Mouse (Mus musculus) embryonic facial prominence, embryonic 13.5 days (tissue): ENCODE measurements around the gene Plscr2. TPM values are rescaled to one million over a fixed set of nuclear protein-coding genes. Genes with fewer than 3 reads are reported as not detected.

ENCODE experiments used
- ATAC-seq: fragments of 200-750 bp; cut with Nextera tagmentation; 2 replicates; pipeline ENCODE4 v1.8.0; 2017; ENCODE audit warnings: low read depth; ENCODE audit not compliant: insufficient number of reproducible peaks, insufficient read depth, low FRiP score, low TSS enrichment
- H3K27ac ChIP-seq: fragments of 300-500 bp; sonication (generic); 2 replicates; pipeline ENCODE4 v1.5.1; 2015; ENCODE audit warnings: moderate library complexity, mild to moderate bottlenecking, inconsistent platforms
- H3K27me3 ChIP-seq: fragments of 300-500 bp; sonication (generic); 2 replicates; pipeline ENCODE4 v1.6.1; 2015; ENCODE audit warnings: mild to moderate bottlenecking, inconsistent platforms
- H3K36me3 ChIP-seq: fragments of 300-500 bp; sonication (generic); 2 replicates; pipeline ENCODE4 v1.6.1; 2015; ENCODE audit warnings: mild to moderate bottlenecking, inconsistent platforms
- H3K4me1 ChIP-seq: fragments of 300-500 bp; sonication (generic); 2 replicates; pipeline ENCODE4 v1.6.1; 2015; ENCODE audit warnings: inconsistent platforms
- H3K4me2 ChIP-seq: fragments of 300-500 bp; sonication (generic); 2 replicates; pipeline ENCODE4 v1.6.1; 2015; ENCODE audit warnings: moderate library complexity, mild to moderate bottlenecking, inconsistent platforms
- H3K4me3 ChIP-seq: fragments of 300-500 bp; sonication (generic); 2 replicates; pipeline ENCODE4 v1.5.1; 2015; ENCODE audit warnings: mild to moderate bottlenecking, inconsistent platforms
- H3K9ac ChIP-seq: fragments of 300-500 bp; sonication (generic); 2 replicates; pipeline ENCODE4 v1.6.1; 2015; ENCODE audit warnings: mild to moderate bottlenecking, inconsistent platforms
- H3K9me3 ChIP-seq: fragments of 300-500 bp; sonication (generic); 2 replicates; pipeline ENCODE4 v1.6.1; 2016; ENCODE audit warnings: inconsistent platforms
- WGBS: fragments of 180-500 bp; shearing (Covaris S2); methylation state at CpG from one replicate; pipeline ENCODE4 v1.1.7; 2015; ENCODE audit warnings: mixed read lengths; 5-methylcytosine and 5-hydroxymethylcytosine counted together
- polyA plus RNA-seq: library from polyadenylated mRNA; unstranded; fragments of >200 nt; fragmentation: Nextera tagmentation; extraction: Ambion mirVana; gene quantifications from 2 replicates; pipeline ENCODE4 v1.2.1, GENCODE M21; 2015

Gene Plscr2
- 1.2 and 1.3 TPM in 2 replicates for polyA plus RNA-seq

GRCm38 (mm10) chr9:92275486-92276207 is at the start of gene Plscr2:
Plscr2 (plus strand) TSS chr9:92275602.
- Histone ChIP-seq H3K9me3 (no peaks in the 10 kb centered on the region), H3K4me3 (no peak within 1 kb of the TSS), H3K4me1 (peaks cover 10% of the 10 kb centered on the region; the same call in 1 of the 2 replicates), H3K27me3 (no peaks in the 10 kb centered on the region), H3K9ac (no peak within 1 kb of the TSS), H3K36me3 (peaks cover 3% of the 10 kb centered on the region), H3K4me2 (0 out of 2 replicates have a peak within 1 kb of the TSS, but pooled peaks have one; percentile 5), H3K27ac (0 out of 2 replicates have a peak within 1 kb of the TSS, but pooled peaks have one; percentile 22)
- WGBS, result 59% methylated on average over 9 of the region's 9 CpGs
- ATAC-seq, result peak; percentile 48; the same call in 1 of the 2 replicates

DNA sequence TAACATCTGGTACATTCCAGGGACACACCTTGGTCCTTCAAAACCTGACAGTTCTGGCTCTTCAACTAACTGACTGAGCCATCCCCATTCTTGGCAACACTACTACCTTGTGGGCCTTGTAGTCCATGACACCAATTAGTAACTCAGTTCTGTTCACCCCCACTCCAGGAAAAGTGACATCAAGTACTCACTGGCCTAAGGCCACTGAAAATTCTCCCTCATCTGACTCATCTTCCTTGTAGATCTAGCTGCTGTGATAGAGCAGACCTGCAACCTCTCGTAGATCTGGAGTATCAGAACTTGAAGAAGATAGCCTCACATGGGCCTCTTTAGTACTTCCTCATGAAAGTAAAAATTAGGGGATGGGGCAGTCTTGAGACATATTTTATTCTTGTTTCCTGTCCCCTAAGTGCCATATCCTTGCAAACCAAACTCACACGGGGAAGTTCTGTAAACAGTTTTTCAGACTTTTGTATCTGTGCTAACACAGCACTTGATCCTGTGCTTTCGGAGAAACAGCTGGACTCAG is 49.2 kb upstream of the Plscr2 start:
- WGBS, result 78% methylated on average over 3 of the region's 3 CpGs
- ATAC-seq, result no peak
- H3K27me3 ChIP-seq, result no peaks in the 10 kb centered on the region
- no peak overlapping the region for H3K27ac ChIP-seq
- no peaks in the 10 kb centered on the region for H3K9me3 ChIP-seq
- no peaks in the 10 kb centered on the region for H3K4me1 ChIP-seq
- H3K4me3 ChIP-seq, result no peak overlapping the region
- H3K4me2 ChIP-seq, result no peak overlapping the region
- H3K9ac ChIP-seq, result no peak overlapping the region
- no peaks in the 10 kb centered on the region for H3K36me3 ChIP-seq

DNA sequence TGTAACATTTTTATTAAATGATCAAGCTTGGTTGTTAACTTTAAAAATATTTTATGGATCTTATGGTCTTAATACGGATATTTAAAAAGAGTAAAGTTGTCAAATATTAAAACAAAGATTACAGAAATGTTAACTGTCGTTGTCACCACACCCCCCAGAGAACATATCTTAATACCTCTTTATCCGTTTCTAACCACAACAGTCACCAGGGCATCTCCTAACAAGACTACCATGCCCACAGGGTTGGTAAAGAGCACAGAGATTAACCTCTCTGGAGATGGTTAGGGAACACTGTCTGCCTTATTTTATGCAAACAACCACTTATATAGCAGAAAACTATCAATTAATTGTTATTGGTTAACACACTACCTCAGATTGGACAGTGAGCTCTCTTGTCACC is 48.6 kb upstream of the Plscr2 start:
- no peaks in the 10 kb centered on the region for H3K4me1 ChIP-seq
- H3K27me3 ChIP-seq, result no peaks in the 10 kb centered on the region
- no peaks in the 10 kb centered on the region for H3K9me3 ChIP-seq
- WGBS, result 76% methylated on average over 3 of the region's 3 CpGs
- ATAC-seq, result no peak
- H3K36me3 ChIP-seq, result no peaks in the 10 kb centered on the region
- H3K27ac ChIP-seq, result no peak overlapping the region
- no peak overlapping the region for H3K9ac ChIP-seq
- no peak overlapping the region for H3K4me3 ChIP-seq
- no peak overlapping the region for H3K4me2 ChIP-seq

DNA sequence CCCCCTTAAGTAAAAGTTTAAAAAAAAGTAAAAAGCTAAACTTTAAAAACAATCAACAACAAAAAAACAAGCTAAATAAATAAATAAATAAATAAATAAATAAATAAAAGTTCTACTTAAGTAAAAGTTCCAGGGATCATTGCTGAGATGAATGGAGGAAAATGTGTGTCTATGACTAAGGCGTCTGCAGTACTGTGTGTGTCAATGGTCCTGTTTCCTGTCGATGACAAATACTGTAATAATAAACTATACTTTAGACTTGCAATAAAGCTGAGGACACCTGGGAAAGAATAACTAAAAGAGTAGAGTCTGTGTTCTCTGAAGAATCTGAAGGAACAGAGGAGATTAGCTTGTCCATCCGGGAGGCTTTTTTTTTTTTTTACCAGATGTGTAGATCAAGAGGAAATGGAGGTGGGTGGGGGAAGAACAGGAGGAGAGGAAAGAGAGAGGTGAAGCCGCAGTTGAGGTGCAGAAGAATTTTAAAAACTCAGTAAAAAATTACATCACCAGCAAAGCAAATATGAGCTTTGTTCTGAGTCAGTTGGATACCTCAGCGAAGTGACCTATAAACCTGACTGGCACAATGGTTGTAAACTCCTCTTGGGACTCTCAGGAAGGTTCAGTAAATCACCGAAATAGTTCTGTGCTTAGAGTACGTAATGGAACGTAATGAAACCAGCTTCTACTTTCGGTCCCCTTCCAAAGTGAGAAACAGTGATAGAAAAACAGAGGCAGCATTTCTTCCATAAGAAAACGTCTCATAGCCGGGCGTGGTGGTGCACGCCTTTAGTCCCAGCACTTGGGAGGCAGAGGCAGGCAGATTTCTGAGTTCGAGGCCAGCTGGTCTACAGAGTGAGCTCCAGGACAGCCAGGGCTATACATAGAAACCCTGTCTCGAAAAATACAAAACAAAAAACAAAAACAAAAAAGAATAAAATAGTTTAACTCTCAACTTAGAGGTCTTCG is 46.3 kb upstream of the Plscr2 start:
- no peak for ATAC-seq
- no peak overlapping the region for H3K27ac ChIP-seq
- no peaks in the 10 kb centered on the region for H3K27me3 ChIP-seq
- no peak overlapping the region for H3K4me2 ChIP-seq
- no peaks in the 10 kb centered on the region for H3K36me3 ChIP-seq
- H3K9ac ChIP-seq, result no peak overlapping the region
- no peaks in the 10 kb centered on the region for H3K4me1 ChIP-seq
- no peaks in the 10 kb centered on the region for H3K9me3 ChIP-seq
- no peak overlapping the region for H3K4me3 ChIP-seq
- WGBS, result 88% methylated on average over 16 of the region's 16 CpGs

DNA sequence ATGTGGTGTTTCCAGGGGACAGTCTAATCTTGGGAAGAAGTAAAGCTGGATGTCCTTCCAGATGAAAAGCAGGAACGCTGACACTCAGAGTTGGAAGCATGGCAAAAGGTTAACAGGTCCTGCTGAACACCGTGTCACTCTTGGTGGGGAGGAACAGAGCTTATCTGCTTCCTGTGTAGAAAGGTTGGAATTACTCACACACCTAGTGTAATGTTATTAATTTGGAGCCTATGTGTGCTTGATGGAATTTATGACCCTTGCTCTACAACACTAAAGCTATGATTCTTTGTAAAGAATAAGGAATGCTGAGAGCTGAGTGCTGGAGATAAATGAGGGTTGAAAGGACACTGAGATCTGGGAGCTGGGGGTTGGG is 45.6 kb upstream of the Plscr2 start:
- Histone ChIP-seq H3K4me3 (no peak overlapping the region), H3K36me3 (no peaks in the 10 kb centered on the region), H3K4me2 (no peak overlapping the region), H3K4me1 (no peaks in the 10 kb centered on the region), H3K27ac (no peak overlapping the region), H3K9ac (no peak overlapping the region), H3K9me3 (no peaks in the 10 kb centered on the region), H3K27me3 (no peaks in the 10 kb centered on the region)
- no peak for ATAC-seq
- WGBS, result 67% methylated on average over 2 of the region's 2 CpGs

- Histone ChIP-seq H3K4me2 (no peak overlapping the region), H3K27ac (no peak overlapping the region), H3K9ac (no peak overlapping the region), H3K36me3 (no peaks in the 10 kb centered on the region), H3K9me3 (no peaks in the 10 kb centered on the region), H3K4me1 (no peaks in the 10 kb centered on the region), H3K27me3 (no peaks in the 10 kb centered on the region), H3K4me3 (no peak overlapping the region)
- 89% methylated on average over 11 of the region's 11 CpGs for WGBS
- ATAC-seq, result no peak
Measured at GRCm38 (mm10) chr9:92234901-92235458, 40.4 kb upstream of the Plscr2 start.

DNA sequence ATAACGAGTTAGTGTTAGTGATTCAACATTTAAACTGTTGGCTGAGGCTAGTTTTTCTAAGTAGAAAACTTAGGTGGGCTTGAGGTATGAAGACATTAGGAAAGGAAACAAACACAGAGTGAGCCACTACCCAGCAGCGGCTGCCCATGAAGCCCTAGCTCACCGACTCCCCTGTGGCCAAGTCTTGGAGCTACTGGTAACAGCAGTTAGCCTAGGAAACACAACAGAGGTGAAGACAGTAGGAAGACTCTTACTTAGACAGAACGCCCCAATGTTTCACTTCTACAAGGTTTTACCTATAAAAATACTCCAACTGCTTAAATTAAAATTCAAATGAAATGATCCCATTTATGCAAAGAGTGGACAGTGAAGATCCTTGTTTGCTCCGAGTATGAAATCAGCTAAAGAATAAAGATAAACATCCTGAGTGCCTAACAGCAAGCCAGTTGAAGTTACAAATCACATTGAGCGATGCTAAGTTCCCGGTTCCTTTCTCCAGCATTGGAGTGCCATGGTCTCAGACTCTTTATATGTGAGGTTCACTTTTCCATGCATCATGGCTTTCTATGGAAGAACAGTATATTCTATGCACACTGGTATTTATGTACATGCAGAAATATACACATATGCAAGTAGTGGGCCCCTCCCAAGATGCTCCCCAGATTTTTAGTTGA is 26.5 kb upstream of the Plscr2 start:
- no peaks in the 10 kb centered on the region for H3K27me3 ChIP-seq
- no peak overlapping the region for H3K4me3 ChIP-seq
- H3K4me1 ChIP-seq, result peaks cover 13% of the 10 kb centered on the region
- ATAC-seq, result no peak
- no peak overlapping the region for H3K9ac ChIP-seq
- peak overlapping the region; percentile 75 for H3K4me2 ChIP-seq
- H3K9me3 ChIP-seq, result no peaks in the 10 kb centered on the region
- H3K36me3 ChIP-seq, result no peaks in the 10 kb centered on the region
- 82% methylated on average over 7 of the region's 7 CpGs for WGBS
- H3K27ac ChIP-seq, result no peak overlapping the region

GRCm38 (mm10) chr9:92249447-92249852 is 26.0 kb upstream of the Plscr2 start, which contains the start of gene Plscr1:
Plscr1 (plus strand) TSS chr9:92249750.
- peaks cover 13% of the 10 kb centered on the region for H3K4me1 ChIP-seq
- H3K9ac ChIP-seq, result peak within 1 kb of the TSS; percentile 81
- peak within 1 kb of the TSS; percentile 75 for H3K4me2 ChIP-seq
- no peak for ATAC-seq
- H3K4me3 ChIP-seq, result peak within 1 kb of the TSS; percentile 64
- no peaks in the 10 kb centered on the region for H3K36me3 ChIP-seq
- no peaks in the 10 kb centered on the region for H3K9me3 ChIP-seq
- peak within 1 kb of the TSS; percentile 85 for H3K27ac ChIP-seq
- 19% methylated on average over 7 of the region's 7 CpGs for WGBS
- no peaks in the 10 kb centered on the region for H3K27me3 ChIP-seq

GRCm38 (mm10) chr9:92249987-92250772 is 25.2 kb upstream of the Plscr2 start:
- no peaks in the 10 kb centered on the region for H3K9me3 ChIP-seq
- peak overlapping the region; percentile 75 for H3K4me2 ChIP-seq
- peak overlapping the region; percentile 81 for H3K9ac ChIP-seq
- ATAC-seq, result peak; percentile 82
- WGBS, result under 1% methylated on average over 40 of the region's 40 CpGs
- H3K27ac ChIP-seq, result peak overlapping the region; percentile 85
- H3K4me1 ChIP-seq, result peaks cover 13% of the 10 kb centered on the region
- peak overlapping the region; percentile 64 for H3K4me3 ChIP-seq
- no peaks in the 10 kb centered on the region for H3K36me3 ChIP-seq
- H3K27me3 ChIP-seq, result no peaks in the 10 kb centered on the region

DNA sequence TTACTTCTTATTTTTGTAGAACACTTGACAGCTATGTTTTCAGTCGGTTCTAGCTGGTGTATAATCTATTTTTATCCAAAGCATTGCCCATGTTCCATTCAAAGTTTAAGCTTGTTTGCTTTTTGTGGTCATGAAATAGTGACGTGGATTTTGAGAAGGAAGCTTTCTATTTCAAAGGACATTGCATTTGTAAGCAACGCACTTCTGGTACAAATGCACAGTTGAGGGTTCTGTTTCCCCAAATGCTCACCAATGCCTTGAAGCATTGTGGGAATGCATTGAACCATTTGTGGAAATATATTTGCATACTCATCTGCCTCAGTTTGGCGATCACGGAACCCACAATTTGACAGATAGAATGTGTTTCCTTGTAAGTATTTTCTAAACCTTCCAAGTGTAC is 22.7 kb upstream of the Plscr2 start:
- Histone ChIP-seq H3K9ac (no peak overlapping the region), H3K4me3 (no peak overlapping the region), H3K4me1 (peaks cover 13% of the 10 kb centered on the region), H3K4me2 (no peak overlapping the region), H3K27me3 (no peaks in the 10 kb centered on the region), H3K36me3 (no peaks in the 10 kb centered on the region), H3K27ac (no peak overlapping the region), H3K9me3 (no peaks in the 10 kb centered on the region)
- no peak for ATAC-seq
- WGBS, result 70% methylated on average over 5 of the region's 5 CpGs
